Mouse (Mus musculus): ENCODE data around the gene Ccr9.
"Not testable (repeated sequence)": the region's sequence is repeated elsewhere in the genome, so short reads cannot be mapped to it uniquely, and the experiment has no call there.

- not testable (repeated sequence) for TF ChIP-seq CTCF (IDR thresholded peaks at IDR 0.05; ENCODE audit: extremely low read depth, insufficient read length, insufficient replicate concordance, low read depth, low read length); POLR2A (IDR thresholded peaks at IDR 0.05; ENCODE audit: low read depth, low read length)
Observed at GRCm38 (mm10) chr9:123749687-123750086, 71.4 kb downstream of the Ccr9 start.
